Mouse (Mus musculus): ENCODE results near the gene Bud13. TPM values are rescaled to one million over a fixed set of nuclear protein-coding genes. Genes with fewer than 3 reads are reported as not detected.

The Bud13 gene
- total and polyA plus RNA-seq, 2 experiments from 2014 or later, result 12.8 to 13.5 TPM

- under 1% methylated on average over 30 of the region's 30 CpGs for WGBS
- TF ChIP-seq CTCF (IDR thresholded peaks at IDR 0.05; ENCODE audit: low read depth), result no peak
Measured at GRCm38 (mm10) chr9:46328572-46329249, 45.9 kb downstream of the Bud13 start.

GRCm38 (mm10) chr9:46329250-46329648, 46.4 kb downstream of the Bud13 start:
- no peaks in the 10 kb centered on the region for H3K36me3 ChIP-seq (ENCODE audit: insufficient read depth)
- H3K9ac ChIP-seq, result peak overlapping the region; percentile 51
- peak overlapping the region; percentile 46 for H3K4me2 ChIP-seq (ENCODE audit: low read depth)
- peak; percentile 44 for ATAC-seq
- H3K27me3 ChIP-seq (ENCODE audit: insufficient read depth, low read length), result no peaks in the 10 kb centered on the region; the same call in 1 of the 2 replicates
- no peak for DNase-seq
- TF ChIP-seq CTCF (IDR thresholded peaks at IDR 0.05; ENCODE audit: low read depth), result no peak
- peak overlapping the region; percentile 18 for H3K4me3 ChIP-seq (ENCODE audit: low read depth, low read length)
- H3K9me3 ChIP-seq (ENCODE audit: low read length), result no peaks in the 10 kb centered on the region
- 7% methylated on average over 19 of the region's 19 CpGs for WGBS
- peaks cover 16% of the 10 kb centered on the region for H3K4me1 ChIP-seq (ENCODE audit: insufficient read depth)
- H3K27ac ChIP-seq (ENCODE audit: low read depth, low read length), result peak overlapping the region; percentile 85

More at GRCm38 (mm10) chr9:46328572-46329249, 45.9 kb downstream of the Bud13 start:
- Histone ChIP-seq H3K27me3 (ENCODE audit: insufficient read depth, low read length) (no peaks in the 10 kb centered on the region; the same call in 1 of the 2 replicates), H3K4me3 (ENCODE audit: low read depth, low read length) (peak overlapping the region; percentile 18), H3K9me3 (ENCODE audit: low read length) (no peaks in the 10 kb centered on the region), H3K4me2 (ENCODE audit: low read depth) (peak overlapping the region; percentile 46), H3K27ac (ENCODE audit: low read depth, low read length) (peak overlapping the region; percentile 85), H3K4me1 (ENCODE audit: insufficient read depth) (peaks cover 16% of the 10 kb centered on the region), H3K36me3 (ENCODE audit: insufficient read depth) (no peaks in the 10 kb centered on the region), H3K9ac (peak overlapping the region; percentile 51)
- DNase-seq (peak; percentile 87), ATAC-seq (peak; percentile 90)

- 30% methylated on average over 24 of the region's 24 CpGs for WGBS
- DNase-seq (no peak), ATAC-seq (no peak)
- no peak overlapping the region for H3K4me2 ChIP-seq (ENCODE audit: low read depth)
- no peak overlapping the region for H3K4me3 ChIP-seq (ENCODE audit: low read depth, low read length)
- peaks cover 16% of the 10 kb centered on the region for H3K4me1 ChIP-seq (ENCODE audit: insufficient read depth)
- no peak overlapping the region for H3K9ac ChIP-seq
- no peaks in the 10 kb centered on the region for H3K9me3 ChIP-seq (ENCODE audit: low read length)
- no peaks in the 10 kb centered on the region for H3K36me3 ChIP-seq (ENCODE audit: insufficient read depth)
- TF ChIP-seq CTCF (IDR thresholded peaks at IDR 0.05; ENCODE audit: low read depth), result peak; percentile 31; the same call in 1 of the 2 replicates
- H3K27ac ChIP-seq (ENCODE audit: low read depth, low read length), result no peak overlapping the region
- H3K27me3 ChIP-seq (ENCODE audit: insufficient read depth, low read length), result no peaks in the 10 kb centered on the region; the same call in 1 of the 2 replicates
Measured at GRCm38 (mm10) chr9:46329801-46330585, 47.2 kb downstream of the Bud13 start.

GRCm38 (mm10) chr9:46330586-46330895, 47.7 kb downstream of the Bud13 start:
- no peak overlapping the region for H3K27ac ChIP-seq (ENCODE audit: low read depth, low read length)
- H3K4me3 ChIP-seq (ENCODE audit: low read depth, low read length), result no peak overlapping the region
- TF ChIP-seq CTCF (IDR thresholded peaks at IDR 0.05; ENCODE audit: low read depth), result no peak
- H3K9me3 ChIP-seq (ENCODE audit: low read length), result no peaks in the 10 kb centered on the region
- H3K36me3 ChIP-seq (ENCODE audit: insufficient read depth), result no peaks in the 10 kb centered on the region
- ATAC-seq (no peak), DNase-seq (no peak)
- peaks cover 16% of the 10 kb centered on the region for H3K4me1 ChIP-seq (ENCODE audit: insufficient read depth)
- no peak overlapping the region for H3K9ac ChIP-seq
- 54% methylated on average over 6 of the region's 6 CpGs for WGBS
- H3K4me2 ChIP-seq (ENCODE audit: low read depth), result no peak overlapping the region
- no peaks in the 10 kb centered on the region; the same call in 1 of the 2 replicates for H3K27me3 ChIP-seq (ENCODE audit: insufficient read depth, low read length)

GRCm38 (mm10) chr9:46331301-46331700, 48.5 kb downstream of the Bud13 start:
- no peaks in the 10 kb centered on the region for H3K36me3 ChIP-seq (ENCODE audit: insufficient read depth)
- no peak overlapping the region for H3K4me3 ChIP-seq (ENCODE audit: low read depth, low read length)
- WGBS, result 77% methylated on average over 1 of the region's 1 CpGs
- H3K9ac ChIP-seq, result no peak overlapping the region
- ATAC-seq, result no peak
- DNase-seq, result no peak
- H3K4me2 ChIP-seq (ENCODE audit: low read depth), result no peak overlapping the region
- no peaks in the 10 kb centered on the region; the same call in 1 of the 2 replicates for H3K27me3 ChIP-seq (ENCODE audit: insufficient read depth, low read length)
- TF ChIP-seq CTCF (IDR thresholded peaks at IDR 0.05; ENCODE audit: low read depth), result no peak
- H3K4me1 ChIP-seq (ENCODE audit: insufficient read depth), result peaks cover 16% of the 10 kb centered on the region
- H3K27ac ChIP-seq (ENCODE audit: low read depth, low read length), result no peak overlapping the region
- no peaks in the 10 kb centered on the region for H3K9me3 ChIP-seq (ENCODE audit: low read length)

GRCm38 (mm10) chr9:46334471-46335025, 51.7 kb downstream of the Bud13 start:
- ATAC-seq (no peak), DNase-seq (no peak)
- no peak for TF ChIP-seq CTCF (IDR thresholded peaks at IDR 0.05; ENCODE audit: low read depth)
- Histone ChIP-seq H3K9ac (no peak overlapping the region), H3K36me3 (ENCODE audit: insufficient read depth) (no peaks in the 10 kb centered on the region), H3K4me2 (ENCODE audit: low read depth) (no peak overlapping the region), H3K27me3 (ENCODE audit: insufficient read depth, low read length) (no peaks in the 10 kb centered on the region; the same call in 1 of the 2 replicates), H3K4me3 (ENCODE audit: low read depth, low read length) (no peak overlapping the region), H3K27ac (ENCODE audit: low read depth, low read length) (no peak overlapping the region), H3K4me1 (ENCODE audit: insufficient read depth) (peaks cover 11% of the 10 kb centered on the region), H3K9me3 (ENCODE audit: low read length) (no peaks in the 10 kb centered on the region)
- WGBS, result 45% methylated on average over 26 of the region's 26 CpGs

Data from forebrain, postnatal 0 days (tissue).